Mouse (Mus musculus) lung, postnatal 0 days (tissue): ENCODE results near the gene Cdk19.

Experiments used
- CTCF ChIP-seq: IDR thresholded peaks from 2 replicates; pipeline ENCODE4 v1.5.1; 2016; ENCODE audit warnings: antibody characterized with exemption, mild to moderate bottlenecking
- EP300 ChIP-seq: IDR thresholded peaks from 2 replicates; pipeline ENCODE4 v1.6.1; 2016; ENCODE audit warnings: antibody characterized with exemption, mild to moderate bottlenecking, control low read depth

DNA sequence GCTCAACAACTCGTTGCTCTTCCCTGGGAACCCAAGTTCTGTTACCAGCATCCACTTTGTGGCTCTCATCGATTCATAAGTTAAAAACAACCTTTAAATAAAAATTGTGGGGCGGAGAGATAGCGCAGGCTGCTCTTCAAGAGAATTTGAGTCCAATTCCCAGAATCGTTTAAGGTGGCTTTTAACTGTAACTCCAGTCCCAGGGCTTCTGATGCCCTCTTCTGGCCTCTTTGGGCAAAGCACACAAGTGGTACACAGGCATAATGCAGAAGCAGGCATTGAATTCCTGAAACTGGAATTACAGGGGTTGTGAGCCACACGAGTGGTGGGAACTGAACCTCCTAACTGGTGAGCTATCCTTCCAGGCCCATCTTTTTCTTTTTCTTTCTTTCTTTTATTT lies 190.3 kb downstream of the Cdk19 start:
- peak; percentile 79 for TF ChIP-seq CTCF
- no peak for TF ChIP-seq EP300
